Mouse (Mus musculus) liver (tissue): ENCODE data around the gene Rab14.

ENCODE experiments used
- DNase-seq: peaks from one replicate; pipeline ENCODE4 v3.0.0-alpha.2; 2020; ENCODE audit warnings: mixed read lengths

The Rab14 gene

GRCm38 (mm10) chr2:35199971-35200897 lies 686 bp downstream of the Rab14 start:
- DNase-seq: peak; percentile 61

GRCm38 (mm10) chr2:35199541-35199940 lies 1.4 kb downstream of the Rab14 start:
- DNase-seq: peak; percentile 17

- no peak for DNase-seq
Measured at GRCm38 (mm10) chr2:35195626-35196544, 5.0 kb downstream of the Rab14 start.

GRCm38 (mm10) chr2:35193976-35194375 lies 6.9 kb downstream of the Rab14 start:
- no peak for DNase-seq

- no peak for DNase-seq
Measured at GRCm38 (mm10) chr2:35188929-35189328, 12.0 kb downstream of the Rab14 start.

- no peak for DNase-seq
Measured at GRCm38 (mm10) chr2:35183115-35183673, 17.7 kb downstream of the Rab14 start.

GRCm38 (mm10) chr2:35178153-35178552 lies 22.8 kb downstream of the Rab14 start:
- no peak for DNase-seq

GRCm38 (mm10) chr2:35175281-35176065 lies 25.4 kb downstream of the Rab14 start:
- no peak for DNase-seq

GRCm38 (mm10) chr2:35174100-35174499 lies 26.8 kb downstream of the Rab14 start:
- no peak for DNase-seq

- DNase-seq: no peak
Measured at GRCm38 (mm10) chr2:35173666-35174065, 27.3 kb downstream of the Rab14 start.

GRCm38 (mm10) chr2:35172246-35172645 lies 28.7 kb downstream of the Rab14 start:
- DNase-seq: no peak

GRCm38 (mm10) chr2:35171341-35171861 lies 29.5 kb downstream of the Rab14 start:
- no peak for DNase-seq

- DNase-seq: no peak
Measured at GRCm38 (mm10) chr2:35169452-35169851, 31.5 kb downstream of the Rab14 start.

GRCm38 (mm10) chr2:35166816-35167215 lies 34.1 kb downstream of the Rab14 start:
- DNase-seq: no peak

GRCm38 (mm10) chr2:35165416-35165815 lies 35.5 kb downstream of the Rab14 start:
- DNase-seq: no peak

GRCm38 (mm10) chr2:35163396-35163795 lies 37.5 kb downstream of the Rab14 start:
- DNase-seq: no peak

- no peak for DNase-seq
Measured at GRCm38 (mm10) chr2:35161846-35162488, 39.0 kb downstream of the Rab14 start.

- peak; percentile 62 for DNase-seq
Measured at GRCm38 (mm10) chr2:35160206-35160605, 40.7 kb downstream of the Rab14 start.

GRCm38 (mm10) chr2:35158358-35158757 lies 42.6 kb downstream of the Rab14 start:
- DNase-seq: no peak

GRCm38 (mm10) chr2:35157836-35158235 lies 43.1 kb downstream of the Rab14 start:
- no peak for DNase-seq

- DNase-seq: no peak
Measured at GRCm38 (mm10) chr2:35156985-35157384, 43.9 kb downstream of the Rab14 start.
